Mouse (Mus musculus) limb, embryonic 12.5 days (tissue): Measurements from ENCODE around the gene Zfp948. TPM values are rescaled to one million over a fixed set of nuclear protein-coding genes. Genes with fewer than 3 reads are reported as not detected.
"Not testable (repeated sequence)": the region's sequence is repeated elsewhere in the genome, so short reads cannot be mapped to it uniquely, and the experiment has no call there.

Experiments
- ATAC-seq: fragments of 200-750 bp; cut with Nextera tagmentation; 2 replicates; pipeline ENCODE4 v1.8.0; 2017; ENCODE audit warnings: low read depth, moderate TSS enrichment; ENCODE audit not compliant: insufficient number of reproducible peaks, insufficient read depth, low FRiP score, low TSS enrichment
- H3K27ac ChIP-seq: fragments of 300-500 bp; sonication (generic); 2 replicates; pipeline ENCODE4 v1.5.1; 2016; ENCODE audit warnings: mild to moderate bottlenecking, moderate library complexity
- H3K27me3 ChIP-seq: fragments of 300-500 bp; sonication (generic); 2 replicates; pipeline ENCODE4 v1.6.1; 2016; ENCODE audit warnings: mild to moderate bottlenecking, moderate library complexity
- H3K36me3 ChIP-seq: fragments of 300-500 bp; sonication (generic); 2 replicates; pipeline ENCODE4 v1.6.1; 2016; ENCODE audit warnings: mild to moderate bottlenecking, moderate library complexity
- H3K4me1 ChIP-seq: fragments of 300-500 bp; sonication (generic); replicated peaks from 2 replicates; pipeline ENCODE4 v1.6.1; 2016
- H3K4me2 ChIP-seq: fragments of 300-500 bp; sonication (generic); 2 replicates; pipeline ENCODE4 v1.6.1; 2016; ENCODE audit warnings: mild to moderate bottlenecking, moderate library complexity
- H3K4me3 ChIP-seq: fragments of 300-500 bp; sonication (generic); replicated peaks from 2 replicates; pipeline ENCODE4 v1.5.1; 2016; ENCODE audit warnings: mild to moderate bottlenecking
- H3K9ac ChIP-seq: fragments of 300-500 bp; sonication (generic); replicated peaks from 2 replicates; pipeline ENCODE4 v1.6.1; 2016; ENCODE audit warnings: mild to moderate bottlenecking, moderate library complexity
- H3K9me3 ChIP-seq: fragments of 300-500 bp; sonication (generic); 2 replicates; pipeline ENCODE4 v1.6.1; 2016; ENCODE audit warnings: mild to moderate bottlenecking, moderate library complexity
- WGBS: fragments of 180-500 bp; shearing (Covaris S2); methylation state at CpG from one replicate; pipeline ENCODE4 v1.1.7; 2016; 5-methylcytosine and 5-hydroxymethylcytosine counted together
- polyA plus RNA-seq: library from polyadenylated mRNA; unstranded; fragments of >200 nt; fragmentation: Nextera tagmentation; extraction: Ambion mirVana; gene quantifications from 2 replicates; pipeline ENCODE4 v1.2.1, GENCODE M21; 2016

Gene Zfp948
- polyA plus RNA-seq, 1 experiment from 2014 or later: 12.2 TPM

DNA sequence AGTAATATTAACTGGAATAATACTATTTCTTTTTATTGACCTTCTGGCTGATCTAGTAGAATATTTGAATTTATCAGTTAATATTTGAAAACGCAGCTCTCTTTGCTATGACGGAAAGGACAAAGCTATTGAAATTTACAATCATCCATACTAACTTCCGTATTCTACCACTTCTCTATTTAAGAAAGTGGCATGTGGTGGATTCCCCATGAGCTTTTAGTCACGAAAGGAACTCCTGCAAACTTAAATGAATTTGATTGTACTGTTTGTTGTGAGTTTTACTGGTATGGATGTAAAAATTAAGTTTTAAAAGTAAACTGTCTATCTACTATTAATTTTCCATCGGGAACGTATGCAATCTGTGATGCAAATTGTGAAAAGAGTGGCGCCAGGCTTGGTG lies 30.7 kb upstream of the Zfp948 start:
- 41% methylated on average over 7 of the region's 7 CpGs for WGBS
- H3K27me3 ChIP-seq: no peaks in the 10 kb centered on the region
- peak overlapping the region; percentile 68; the same call in 1 of the 2 replicates for H3K9ac ChIP-seq
- H3K36me3 ChIP-seq: no peaks in the 10 kb centered on the region
- peak overlapping the region; percentile 49 for H3K4me3 ChIP-seq
- H3K4me1 ChIP-seq: peaks cover 13% of the 10 kb centered on the region; the same call in 1 of the 2 replicates
- no peak overlapping the region for H3K27ac ChIP-seq
- H3K4me2 ChIP-seq: peak overlapping the region; percentile 75
- no peak for ATAC-seq
- H3K9me3 ChIP-seq: no peaks in the 10 kb centered on the region

GRCm38 (mm10) chr17:21536676-21537075 lies 30.1 kb upstream of the Zfp948 start:
- WGBS: 84% methylated on average over 2 of the region's 2 CpGs
- H3K4me1 ChIP-seq: peaks cover 10% of the 10 kb centered on the region; the same call in 1 of the 2 replicates
- no peaks in the 10 kb centered on the region for H3K9me3 ChIP-seq
- H3K4me3 ChIP-seq: no peak overlapping the region
- H3K27ac ChIP-seq: no peak overlapping the region
- H3K9ac ChIP-seq: no peak overlapping the region
- ATAC-seq: no peak
- no peaks in the 10 kb centered on the region for H3K27me3 ChIP-seq
- H3K36me3 ChIP-seq: no peaks in the 10 kb centered on the region
- no peak overlapping the region for H3K4me2 ChIP-seq

GRCm38 (mm10) chr17:21557831-21558230 lies 9.0 kb upstream of the Zfp948 start:
- H3K4me3 ChIP-seq: no peak overlapping the region
- WGBS: 90% methylated on average over 2 of the region's 2 CpGs
- H3K9ac ChIP-seq: no peak overlapping the region
- peaks cover 8% of the 10 kb centered on the region; the same call in 1 of the 2 replicates for H3K36me3 ChIP-seq
- no peak overlapping the region for H3K4me2 ChIP-seq
- ATAC-seq: no peak
- H3K27me3 ChIP-seq: no peaks in the 10 kb centered on the region
- no peak overlapping the region for H3K27ac ChIP-seq
- no peaks in the 10 kb centered on the region for H3K4me1 ChIP-seq
- no peaks in the 10 kb centered on the region for H3K9me3 ChIP-seq

DNA sequence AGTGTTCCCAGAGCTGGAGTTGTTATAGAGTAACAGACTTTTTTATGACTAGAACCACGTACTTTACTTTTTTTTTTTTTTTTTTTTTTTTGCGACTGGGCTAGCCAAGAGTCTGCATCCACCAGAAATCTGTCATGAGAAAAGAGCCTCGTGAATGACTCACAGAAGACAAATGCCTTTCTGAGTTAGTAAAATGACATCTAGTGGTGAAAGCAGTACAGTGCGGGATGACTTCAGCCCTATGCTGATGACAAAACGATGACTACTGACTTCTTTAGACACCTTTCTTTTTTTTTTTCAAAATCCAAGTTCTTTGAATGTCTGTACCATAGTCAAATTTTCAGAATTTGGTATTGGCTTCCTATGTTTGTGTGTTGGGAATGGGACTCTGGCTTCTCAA lies 588 bp upstream of the Zfp948 start:
- Histone ChIP-seq H3K27ac (peak overlapping the region; percentile 87), H3K9me3 (no peaks in the 10 kb centered on the region), H3K9ac (peak overlapping the region; percentile 68), H3K27me3 (no peaks in the 10 kb centered on the region), H3K4me1 (peaks cover 9% of the 10 kb centered on the region), H3K36me3 (no peaks in the 10 kb centered on the region), H3K4me3 (peak overlapping the region; percentile 61), H3K4me2 (peak overlapping the region; percentile 59)
- ATAC-seq: peak; percentile 60
- WGBS: 10% methylated on average over 5 of the region's 5 CpGs

DNA sequence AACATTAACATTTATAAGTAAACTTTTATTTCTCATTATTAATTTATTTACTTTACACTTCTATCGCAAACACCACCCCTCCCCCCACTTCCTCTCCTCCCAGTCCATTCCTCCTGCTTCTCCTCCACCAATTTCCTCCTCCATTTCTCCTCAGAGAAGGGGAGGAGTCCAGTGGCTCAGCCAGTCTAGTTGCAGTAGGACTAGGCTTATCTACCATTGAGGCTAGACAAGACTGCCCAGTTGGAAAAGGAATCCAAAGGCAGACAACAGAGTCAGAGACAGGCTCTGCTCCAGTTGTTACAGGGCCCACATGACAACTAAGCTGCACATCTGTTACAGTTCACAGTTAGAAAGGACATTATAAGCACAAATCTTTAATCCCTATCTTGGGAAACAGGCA lies 888 bp downstream of the Zfp948 start:
- peaks cover 9% of the 10 kb centered on the region for H3K4me1 ChIP-seq
- 42% methylated on average over 1 of the region's 1 CpGs for WGBS
- no peak overlapping the region for H3K9ac ChIP-seq
- ATAC-seq: no peak
- peak overlapping the region; percentile 61; the same call in 1 of the 2 replicates for H3K4me3 ChIP-seq
- H3K36me3 ChIP-seq: no peaks in the 10 kb centered on the region
- H3K4me2 ChIP-seq: peak overlapping the region; percentile 59
- H3K9me3 ChIP-seq: no peaks in the 10 kb centered on the region
- no peaks in the 10 kb centered on the region for H3K27me3 ChIP-seq
- no peak overlapping the region for H3K27ac ChIP-seq

DNA sequence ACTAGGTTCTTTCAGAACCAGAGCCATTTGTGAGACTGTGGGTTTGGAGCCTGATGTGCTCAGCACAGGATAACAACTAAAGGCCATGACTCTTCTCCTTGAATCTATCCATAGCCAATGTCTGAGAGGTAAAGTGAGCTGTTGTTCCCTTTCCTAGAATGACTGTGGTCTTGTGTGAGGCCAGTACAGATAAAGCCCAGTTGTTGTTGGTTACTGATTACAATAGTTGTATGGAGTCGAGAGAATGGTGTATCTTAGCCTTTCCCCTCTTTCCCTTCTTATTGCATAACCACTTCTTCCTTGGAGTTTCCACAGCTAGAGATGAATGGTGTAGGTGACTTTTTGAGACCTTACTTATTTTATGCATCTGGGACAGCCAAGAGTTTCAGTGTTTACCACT lies 12.3 kb downstream of the Zfp948 start:
- Histone ChIP-seq H3K9me3 (no peaks in the 10 kb centered on the region), H3K4me1 (no peaks in the 10 kb centered on the region), H3K27me3 (no peaks in the 10 kb centered on the region), H3K4me2 (no peak overlapping the region), H3K36me3 (peaks cover 44% of the 10 kb centered on the region), H3K27ac (no peak overlapping the region), H3K9ac (no peak overlapping the region), H3K4me3 (no peak overlapping the region)
- ATAC-seq: no peak
- WGBS: 76% methylated on average over 1 of the region's 1 CpGs

DNA sequence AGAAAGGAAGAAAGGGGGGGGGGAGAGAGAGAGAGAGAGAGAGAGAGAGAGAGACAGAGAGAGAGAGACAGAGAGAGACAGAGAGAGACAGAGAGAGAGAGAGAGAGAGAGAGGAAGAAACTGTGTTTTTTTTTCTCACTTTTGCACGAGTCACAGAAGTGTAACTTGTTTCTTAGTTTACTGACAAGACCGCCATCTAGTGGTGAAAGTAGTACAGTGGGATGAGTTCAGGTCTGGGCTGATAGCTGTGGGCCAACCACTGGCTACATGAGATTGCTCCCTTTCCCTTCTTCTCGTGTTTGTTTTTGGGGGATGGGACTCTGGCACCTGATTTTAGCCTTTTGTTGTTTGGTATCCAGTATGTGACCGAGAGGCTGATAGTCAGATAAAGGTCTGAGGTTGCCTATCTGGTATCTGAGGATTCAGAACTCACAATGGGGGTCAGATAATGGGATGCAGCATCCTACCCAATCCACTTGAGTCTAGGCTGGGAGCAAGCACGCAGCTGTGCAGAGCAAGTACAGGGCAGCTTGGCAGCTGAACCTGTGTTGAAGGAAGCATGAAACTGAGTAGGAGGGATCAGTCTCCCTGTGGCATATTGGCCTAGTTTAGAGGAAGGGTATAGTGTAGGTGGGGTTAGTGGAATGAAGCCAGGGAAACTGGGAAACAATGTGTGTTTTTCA lies 12.8 kb downstream of the Zfp948 start:
- peaks cover 42% of the 10 kb centered on the region for H3K36me3 ChIP-seq
- WGBS: 18% methylated on average over 5 of the region's 5 CpGs
- H3K27ac ChIP-seq: no peak overlapping the region
- 0 out of 2 replicates have a peak, but pooled peaks have one; percentile 52 for ATAC-seq
- H3K4me1 ChIP-seq: no peaks in the 10 kb centered on the region
- no peak overlapping the region for H3K9ac ChIP-seq
- H3K4me3 ChIP-seq: no peak overlapping the region
- no peak overlapping the region for H3K4me2 ChIP-seq
- no peaks in the 10 kb centered on the region for H3K27me3 ChIP-seq
- no peaks in the 10 kb centered on the region for H3K9me3 ChIP-seq

DNA sequence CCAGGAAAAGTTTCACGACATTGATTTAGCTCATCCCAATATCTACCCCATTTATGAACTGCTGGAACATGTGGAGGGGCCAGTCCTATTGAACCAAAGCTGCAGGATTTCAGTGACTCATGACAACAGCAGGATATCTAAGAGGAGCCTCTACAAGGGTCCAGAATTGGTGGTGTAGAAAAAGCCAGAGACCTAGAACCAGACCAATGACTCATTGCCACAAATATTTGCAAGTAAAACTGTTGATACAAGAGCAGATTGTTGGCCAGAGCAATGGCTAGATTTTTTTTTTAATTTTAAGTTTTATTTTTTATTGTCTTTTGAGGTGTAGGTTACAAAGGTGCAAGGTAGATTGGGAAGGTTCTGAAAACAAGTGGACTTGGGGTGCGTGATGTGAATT lies 18.7 kb downstream of the Zfp948 start:
- Histone ChIP-seq H3K4me2 (no peak overlapping the region), H3K4me3 (no peak overlapping the region), H3K36me3 (peaks cover 60% of the 10 kb centered on the region), H3K9me3 (peaks cover 6% of the 10 kb centered on the region; the same call in 1 of the 2 replicates), H3K4me1 (no peaks in the 10 kb centered on the region), H3K9ac (no peak overlapping the region), H3K27ac (no peak overlapping the region), H3K27me3 (no peaks in the 10 kb centered on the region)
- ATAC-seq: no peak
- WGBS: 93% methylated on average over 2 of the region's 2 CpGs

GRCm38 (mm10) chr17:21616356-21616755 lies 49.5 kb downstream of the Zfp948 start:
- no peak overlapping the region for H3K27ac ChIP-seq
- no peaks in the 10 kb centered on the region for H3K36me3 ChIP-seq
- no peaks in the 10 kb centered on the region for H3K4me1 ChIP-seq
- no peaks in the 10 kb centered on the region for H3K27me3 ChIP-seq
- H3K9ac ChIP-seq: no peak overlapping the region
- no peaks in the 10 kb centered on the region; the same call in 1 of the 2 replicates for H3K9me3 ChIP-seq
- no peak overlapping the region for H3K4me3 ChIP-seq
- WGBS: 79% methylated on average over 3 of the region's 3 CpGs
- H3K4me2 ChIP-seq: no peak overlapping the region
- ATAC-seq: no peak

- 8% methylated on average over 9 of the region's 9 CpGs for WGBS
- no peaks in the 10 kb centered on the region for H3K4me1 ChIP-seq
- no peaks in the 10 kb centered on the region for H3K36me3 ChIP-seq
- H3K9ac ChIP-seq: no peak overlapping the region
- H3K9me3 ChIP-seq: no peaks in the 10 kb centered on the region; the same call in 1 of the 2 replicates
- peak; percentile 37; the same call in 1 of the 2 replicates for ATAC-seq
- H3K4me3 ChIP-seq: no peak overlapping the region
- H3K4me2 ChIP-seq: peak overlapping the region; percentile 43
- H3K27ac ChIP-seq: no peak overlapping the region
- H3K27me3 ChIP-seq: no peaks in the 10 kb centered on the region
These were observed 50.5 kb downstream of the Zfp948 start for GRCm38 (mm10) chr17:21617352-21617751.

- 0% methylated on average over 1 of the region's 3 CpGs for WGBS
- Histone ChIP-seq H3K27ac (no peak overlapping the region), H3K9ac (no peak overlapping the region), H3K9me3 (no peaks in the 10 kb centered on the region), H3K4me1 (no peaks in the 10 kb centered on the region), H3K27me3 (no peaks in the 10 kb centered on the region), H3K36me3 (no peaks in the 10 kb centered on the region), H3K4me3 (no peak overlapping the region), H3K4me2 (no peak overlapping the region)
- no peak for ATAC-seq
These were observed 56.8 kb downstream of the Zfp948 start for GRCm38 (mm10) chr17:21623647-21624046.

DNA sequence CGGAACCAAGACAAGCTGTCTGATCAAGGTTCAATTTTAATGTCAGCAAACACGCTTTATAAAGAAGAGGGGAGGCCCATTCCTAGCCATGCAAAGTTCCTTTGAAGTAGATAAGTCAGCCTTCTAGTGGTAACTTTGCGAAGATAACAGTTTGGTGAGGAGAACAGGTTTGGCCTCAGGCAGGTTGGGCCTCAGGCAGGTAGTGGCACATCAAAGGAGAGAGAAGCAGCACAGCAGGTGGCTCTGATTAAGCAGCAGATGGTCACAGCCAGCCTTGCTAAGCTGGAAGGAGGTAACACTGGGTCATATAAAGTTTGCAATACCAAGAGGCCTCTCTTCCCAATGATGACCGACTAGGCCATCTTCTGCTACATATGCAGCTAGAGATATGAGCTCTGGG lies 69.0 kb downstream of the Zfp948 start:
- not testable (repeated sequence) for H3K27me3 ChIP-seq, ATAC-seq, H3K4me1 ChIP-seq, H3K4me2 ChIP-seq, H3K4me3 ChIP-seq, H3K9ac ChIP-seq, H3K27ac ChIP-seq, H3K36me3 ChIP-seq
- 0 out of 2 replicates have a peak, but pooled peaks cover 10% of the 10 kb centered on the region for H3K9me3 ChIP-seq
- WGBS: 53% methylated on average over 4 of the region's 4 CpGs
